Comparison of ENCODE assay signal across 9 mouse cellular contexts in genomic region chr9:61618510-61619249, GRCm38 (mm10).
DNase-seq lines count a peak whose midpoint lies in the region; TF ChIP-seq lines count a peak whose summit lies in the region.
"Had no signal": no experiment of that assay in that cellular context is flagged by ENCODE, and none has a peak within 500 bp of the region (broad histone marks: within the 10 kb centered on the region; RNA-seq: fewer than 3 reads in every experiment).

No protein-coding gene starts in this region.

- H3K4me3 ChIP-seq in lung, adult 2 months (replicated peaks; ENCODE audit: extremely low read depth, low read depth, low read length) = no peak overlapping the region
- H3K4me3 ChIP-seq: heart, embryonic 15.5 days had no signal

- TF ChIP-seq POLR2A in lung, adult 2 months (IDR thresholded peaks at IDR 0.05; ENCODE audit: borderline replicate concordance, extremely low read depth, low read depth, low read length) = no peak

- 59% methylated on average over 12 of the region's 12 CpGs for WGBS in lung, adult 2 months

- DNase-seq in layer of hippocampus, adult 11-12 months (ENCODE audit: low spot score) = peak; percentile 16
- no peak for DNase-seq in layer of hippocampus, adult 9-10 months (ENCODE audit: low spot score)
- peak; percentile 90 for DNase-seq in embryo, embryonic 10.5 days (ENCODE audit: low spot score)
- peak; percentile 38 to 43 for DNase-seq in heart, postnatal 14 days
- peak; percentile 37 to 38 for DNase-seq in layer of hippocampus, adult 8-10 months (ENCODE audit: low spot score in 2 of 2)
- DNase-seq in thymus, postnatal 0 days (ENCODE audit: low spot score) = no peak
- DNase-seq in cerebellum, adult 9-11 months = no peak
- no peak for DNase-seq in lung, adult 2 months

- TF ChIP-seq CTCF in lung, adult 2 months (IDR thresholded peaks at IDR 0.05; ENCODE audit: insufficient read depth, low read length) = no peak

- no peaks in the 10 kb centered on the region for H3K4me1 ChIP-seq in lung, adult 2 months (ENCODE audit: control insufficient read depth, insufficient read depth, low read length)

- intact Hi-C loops in heart, postnatal 14 days (cut with DNase I) = no loop called here

Comparison
In these comparisons a context has a peak if more than half of its experiments do, and no peak if none do; other contexts are left out.
1. DNase-seq: peak in layer of hippocampus, adult 11-12 months (single experiment), embryo, embryonic 10.5 days (single experiment), heart, postnatal 14 days (2 of 2) and layer of hippocampus, adult 8-10 months (2 of 2); none in layer of hippocampus, adult 9-10 months (single experiment), thymus, postnatal 0 days (single experiment), cerebellum, adult 9-11 months (single experiment) and lung, adult 2 months (single experiment).